Mouse (Mus musculus) lung, adult 2 months (tissue): ENCODE data around the gene Trim72.

Source experiments
- CTCF ChIP-seq: fragments of 200-500 bp; IDR thresholded peaks from 2 replicates; pipeline ENCODE4 v1.5.1; 2011; ENCODE audit warnings: mild to moderate bottlenecking, low read length, control low read depth; ENCODE audit not compliant: insufficient read depth
- POLR2A ChIP-seq: fragments of 200-500 bp; IDR thresholded peaks from 2 replicates; pipeline ENCODE4 v1.6.1; 2011; ENCODE audit warnings: low read depth, mild to moderate bottlenecking, control low read depth, low read length, borderline replicate concordance; ENCODE audit errors: extremely low read depth

DNA sequence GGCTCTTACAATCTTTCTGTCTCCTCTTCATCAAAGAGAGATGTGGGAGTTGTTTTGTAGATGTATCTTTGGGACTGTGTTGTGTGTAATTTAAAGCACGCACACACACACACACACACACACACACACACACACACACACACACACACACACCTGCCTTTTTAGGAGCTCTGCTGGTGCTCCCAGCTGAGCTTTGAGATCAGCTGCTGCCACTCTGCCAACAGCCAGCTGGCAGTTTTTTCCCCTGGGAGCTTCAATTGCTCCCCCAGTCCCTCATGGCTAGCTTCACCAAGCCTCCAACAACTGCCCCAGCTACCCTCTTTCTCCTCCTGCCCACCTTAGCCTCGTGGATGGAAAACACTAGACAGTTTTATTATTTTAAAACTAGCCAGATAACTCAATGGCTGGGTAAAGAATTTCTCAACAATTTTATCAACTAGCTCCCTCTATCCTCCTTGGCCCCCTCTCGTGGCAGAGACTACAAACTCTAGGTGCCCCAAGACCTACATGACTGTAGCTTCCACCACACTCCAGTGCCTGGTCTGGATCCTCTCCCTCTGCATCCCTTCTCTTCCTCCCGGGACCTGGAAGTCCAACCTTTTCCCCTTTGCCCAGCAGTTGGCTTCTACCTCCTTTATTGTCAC is 40.5 kb downstream of the Trim72 start:
- no peak for TF ChIP-seq POLR2A
- TF ChIP-seq CTCF = no peak
